Mouse (Mus musculus) cerebellum, adult 2 months (tissue): ENCODE results near the gene Ankrd16.

ENCODE experiments used
- CTCF ChIP-seq: fragments of 200-500 bp; IDR thresholded peaks from 2 replicates; pipeline ENCODE4 v1.5.1; 2011; ENCODE audit warnings: low read depth, mild to moderate bottlenecking, control low read depth, low read length, moderate library complexity, borderline replicate concordance; ENCODE audit not compliant: insufficient read depth
- POLR2A ChIP-seq: fragments of 200-500 bp; IDR thresholded peaks from 2 replicates; pipeline ENCODE4 v1.6.1; 2011; ENCODE audit warnings: low read length, control low read depth, borderline replicate concordance; ENCODE audit not compliant: insufficient read depth

GRCm38 (mm10) chr2:11765694-11766093, 12.0 kb upstream of the Ankrd16 start:
- TF ChIP-seq POLR2A (no peak), CTCF (no peak)
